Mouse (Mus musculus) lung, adult 2 months (tissue): ENCODE measurements around the gene Gm17657.

Experiments used
- CTCF ChIP-seq: fragments of 200-500 bp; IDR thresholded peaks from 2 replicates; pipeline ENCODE4 v1.5.1; 2011; ENCODE audit warnings: mild to moderate bottlenecking, low read length, control low read depth; ENCODE audit not compliant: insufficient read depth
- POLR2A ChIP-seq: fragments of 200-500 bp; IDR thresholded peaks from 2 replicates; pipeline ENCODE4 v1.6.1; 2011; ENCODE audit warnings: low read depth, mild to moderate bottlenecking, control low read depth, low read length, borderline replicate concordance; ENCODE audit errors: extremely low read depth

- TF ChIP-seq POLR2A: no peak
- TF ChIP-seq CTCF: no peak
These were observed 9.0 kb upstream of the Gm17657 start for GRCm38 (mm10) chr17:29558476-29558875.
